Mouse (Mus musculus): ENCODE measurements at regions not wholly inside any gene's neighbourhood (a gene's known extent, or its start where the extent isn't known, plus 50 kb on each side); places are given as distances from the start of the nearest gene placed in this dataset.

DNA sequence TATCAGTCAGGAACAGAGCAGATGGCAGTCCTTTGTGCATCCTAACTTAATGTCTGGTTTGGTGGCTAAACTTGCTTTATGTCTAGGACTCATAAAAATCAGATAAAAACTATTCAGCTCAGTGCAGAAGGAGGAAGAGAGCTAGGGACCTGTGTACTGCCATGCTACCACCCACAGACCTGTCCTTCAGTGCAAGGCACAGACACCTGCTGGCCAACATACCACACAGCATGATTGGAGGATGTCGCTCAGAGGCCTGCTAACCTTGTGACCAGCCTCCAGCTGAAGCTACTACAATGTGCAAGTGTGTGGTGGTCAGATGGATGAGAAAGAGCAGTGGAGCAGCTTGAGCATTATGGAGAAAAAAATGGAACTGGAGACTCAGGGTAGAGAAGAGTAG lies 73.0 kb upstream of the Ppp6c start:
- TF ChIP-seq CTCF (IDR thresholded peaks at IDR 0.05; ENCODE audit: extremely low read depth, insufficient read depth, insufficient read length, insufficient replicate concordance) (no peak), POLR2A (IDR thresholded peaks at IDR 0.05; ENCODE audit: low read depth, low read length) (no peak)
- Histone ChIP-seq H3K4me1 (ENCODE audit: control insufficient read depth, insufficient read depth, insufficient read length) (no peaks in the 10 kb centered on the region), H3K27ac (ENCODE audit: insufficient read depth, low read length) (no peak overlapping the region), H3K4me3 (ENCODE audit: extremely low read depth, insufficient read depth, insufficient read length) (no peak overlapping the region), H3K27me3 (ENCODE audit: control insufficient read depth, insufficient read depth, low read length) (no peaks in the 10 kb centered on the region), H3K36me3 (ENCODE audit: control insufficient read depth, insufficient read depth, low read length) (no peaks in the 10 kb centered on the region)
- WGBS = 80% methylated on average over 1 of the region's 1 CpGs
- no peak for DNase-seq (ENCODE audit: low read depth in 1 of 2, low spot score in 2 of 2)

- H3K36me3 ChIP-seq (ENCODE audit: control insufficient read depth, insufficient read depth, low read length) = no peaks in the 10 kb centered on the region
- no peak for TF ChIP-seq POLR2A (IDR thresholded peaks at IDR 0.05; ENCODE audit: low read depth, low read length)
- TF ChIP-seq CTCF (IDR thresholded peaks at IDR 0.05; ENCODE audit: extremely low read depth, insufficient read depth, insufficient read length, insufficient replicate concordance) = no peak
- 38% methylated on average over 1 of the region's 1 CpGs for WGBS
Measured at GRCm38 (mm10) chr2:39295435-39295834, 69.2 kb upstream of the Ppp6c start.

DNA sequence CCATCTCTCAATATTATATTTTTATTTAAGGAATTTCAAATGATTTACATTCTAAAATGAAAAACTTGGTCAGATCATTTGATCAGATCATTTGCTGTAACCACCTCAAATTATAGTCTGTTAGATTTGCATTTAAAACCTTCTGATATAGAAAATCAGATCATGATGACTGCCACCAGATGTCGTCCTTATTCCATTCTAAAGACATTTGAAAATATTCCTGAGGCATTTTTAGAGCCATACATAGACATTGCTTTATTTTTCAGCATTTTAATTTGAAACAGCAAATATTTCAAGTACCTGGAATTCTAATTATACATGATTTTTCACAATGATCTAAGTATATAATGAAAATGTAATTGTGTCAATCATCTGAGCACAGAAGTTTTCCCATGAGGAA lies 52.0 kb upstream of the Ppp6c start:
- no peak overlapping the region for H3K4me3 ChIP-seq (ENCODE audit: extremely low read depth, insufficient read depth, insufficient read length)
- no peak overlapping the region for H3K27ac ChIP-seq (ENCODE audit: insufficient read depth, low read length)
- H3K27me3 ChIP-seq (ENCODE audit: control insufficient read depth, insufficient read depth, low read length) = no peaks in the 10 kb centered on the region
- DNase-seq (ENCODE audit: low read depth in 1 of 2, low spot score in 2 of 2) = no peak
- no peak for TF ChIP-seq POLR2A (IDR thresholded peaks at IDR 0.05; ENCODE audit: low read depth, low read length)
- no peak for TF ChIP-seq CTCF (IDR thresholded peaks at IDR 0.05; ENCODE audit: extremely low read depth, insufficient read depth, insufficient read length, insufficient replicate concordance)
- WGBS = 48% methylated on average over 1 of the region's 1 CpGs
- H3K36me3 ChIP-seq (ENCODE audit: control insufficient read depth, insufficient read depth, low read length) = no peaks in the 10 kb centered on the region
- H3K4me1 ChIP-seq (ENCODE audit: control insufficient read depth, insufficient read depth, insufficient read length) = no peaks in the 10 kb centered on the region

More at GRCm38 (mm10) chr2:39295435-39295834, 69.2 kb upstream of the Ppp6c start:
- no peak overlapping the region for H3K4me3 ChIP-seq (ENCODE audit: extremely low read depth, insufficient read depth, insufficient read length)
- H3K27ac ChIP-seq (ENCODE audit: insufficient read depth, low read length) = no peak overlapping the region
- no peaks in the 10 kb centered on the region for H3K27me3 ChIP-seq (ENCODE audit: control insufficient read depth, insufficient read depth, low read length)
- H3K4me1 ChIP-seq (ENCODE audit: control insufficient read depth, insufficient read depth, insufficient read length) = no peaks in the 10 kb centered on the region
- no peak for DNase-seq (ENCODE audit: low read depth in 1 of 2, low spot score in 2 of 2)
